Mouse (Mus musculus) right cerebral cortex, adult 18-20 months (tissue): Measurements from ENCODE around the gene Lrrc8e.

Experiments
- DNase-seq: peaks from one replicate; pipeline ENCODE4 v3.0.0; 2022; ENCODE audit warnings: mixed read lengths

The Lrrc8e gene

GRCm38 (mm10) chr8:4226739-4227347 lies at the start of gene Lrrc8e:
Lrrc8e (plus strand) TSS chr8:4226827.
- no peak for DNase-seq

- no peak for DNase-seq
Observed at GRCm38 (mm10) chr8:4183409-4183808, 43.2 kb upstream of the Lrrc8e start.

GRCm38 (mm10) chr8:4186151-4186550 lies 40.5 kb upstream of the Lrrc8e start:
- no peak for DNase-seq

- no peak for DNase-seq
Observed at GRCm38 (mm10) chr8:4188605-4189004, 38.0 kb upstream of the Lrrc8e start.

GRCm38 (mm10) chr8:4189031-4189722 lies 37.5 kb upstream of the Lrrc8e start:
- DNase-seq, result no peak

- peak; percentile 49 for DNase-seq
Observed at GRCm38 (mm10) chr8:4192305-4192704, 34.3 kb upstream of the Lrrc8e start.

GRCm38 (mm10) chr8:4192807-4193587 lies 33.6 kb upstream of the Lrrc8e start:
- DNase-seq, result peak; percentile 86

- DNase-seq, result no peak
Observed at GRCm38 (mm10) chr8:4193588-4193894, 33.1 kb upstream of the Lrrc8e start.

GRCm38 (mm10) chr8:4201321-4201720 lies 25.3 kb upstream of the Lrrc8e start:
- DNase-seq, result no peak

- no peak for DNase-seq
Observed at GRCm38 (mm10) chr8:4205246-4206123, 21.1 kb upstream of the Lrrc8e start.

GRCm38 (mm10) chr8:4206182-4207015 lies 20.2 kb upstream of the Lrrc8e start:
- DNase-seq, result peak; percentile 43

GRCm38 (mm10) chr8:4207016-4207350 lies 19.6 kb upstream of the Lrrc8e start:
- DNase-seq, result no peak

- DNase-seq, result no peak
Observed at GRCm38 (mm10) chr8:4211097-4211496, 15.5 kb upstream of the Lrrc8e start.

- no peak for DNase-seq
Observed at GRCm38 (mm10) chr8:4212809-4213209, 13.8 kb upstream of the Lrrc8e start.

- no peak for DNase-seq
Observed at GRCm38 (mm10) chr8:4213210-4214005, 13.2 kb upstream of the Lrrc8e start.

GRCm38 (mm10) chr8:4214006-4214980 lies 12.3 kb upstream of the Lrrc8e start:
- peak; percentile 20 for DNase-seq

- no peak for DNase-seq
Observed at GRCm38 (mm10) chr8:4216296-4216695, 10.3 kb upstream of the Lrrc8e start.

GRCm38 (mm10) chr8:4216791-4217621 lies 9.6 kb upstream of the Lrrc8e start, which contains the start of gene Prr36:
Prr36 (minus strand) TSS chr8:4217459.
- DNase-seq, result peak; percentile 47

GRCm38 (mm10) chr8:4219617-4220016 lies 7.0 kb upstream of the Lrrc8e start:
- peak; percentile 48 for DNase-seq
